Mouse (Mus musculus) layer of hippocampus, postnatal 36 days (tissue): ENCODE measurements around the gene Efna5. TPM values are rescaled to one million over a fixed set of nuclear protein-coding genes. Genes with fewer than 3 reads are reported as not detected.

Experiments used
- DNase-seq, 2 experiments: peaks; one replicate each; pipeline ENCODE4 v3.0.0; 2022
- total RNA-seq, 2 experiments: library from RNA; stranded (reverse); gene quantifications; 2 replicates each; pipeline ENCODE4 v1.2.3; 2021

Efna5 gene
- total RNA-seq, 2 experiments from 2014 or later = 5.2 to 7.2 TPM

DNA sequence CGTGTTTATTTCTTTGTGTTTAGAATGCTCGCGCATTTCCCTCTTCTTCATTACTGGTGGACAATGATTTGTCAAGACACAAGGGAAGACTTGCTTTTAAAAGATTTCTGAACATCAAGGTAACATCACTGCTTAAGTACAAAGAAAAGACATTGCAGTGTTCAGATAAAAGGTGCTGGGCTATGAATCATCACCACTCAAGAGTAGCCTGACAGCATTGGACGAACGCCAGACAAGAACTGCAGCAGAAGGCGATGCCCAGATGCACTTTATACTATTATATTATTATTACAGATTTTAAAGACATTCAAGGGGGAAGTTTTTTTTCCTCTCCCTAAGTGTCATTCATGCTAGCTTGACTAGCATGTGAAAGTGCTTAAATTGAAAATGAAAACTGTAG is 228.7 kb downstream of the Efna5 start:
- no peak for DNase-seq

GRCm38 (mm10) chr17:62651696-62652095 is 229.4 kb downstream of the Efna5 start:
- DNase-seq = no peak

DNA sequence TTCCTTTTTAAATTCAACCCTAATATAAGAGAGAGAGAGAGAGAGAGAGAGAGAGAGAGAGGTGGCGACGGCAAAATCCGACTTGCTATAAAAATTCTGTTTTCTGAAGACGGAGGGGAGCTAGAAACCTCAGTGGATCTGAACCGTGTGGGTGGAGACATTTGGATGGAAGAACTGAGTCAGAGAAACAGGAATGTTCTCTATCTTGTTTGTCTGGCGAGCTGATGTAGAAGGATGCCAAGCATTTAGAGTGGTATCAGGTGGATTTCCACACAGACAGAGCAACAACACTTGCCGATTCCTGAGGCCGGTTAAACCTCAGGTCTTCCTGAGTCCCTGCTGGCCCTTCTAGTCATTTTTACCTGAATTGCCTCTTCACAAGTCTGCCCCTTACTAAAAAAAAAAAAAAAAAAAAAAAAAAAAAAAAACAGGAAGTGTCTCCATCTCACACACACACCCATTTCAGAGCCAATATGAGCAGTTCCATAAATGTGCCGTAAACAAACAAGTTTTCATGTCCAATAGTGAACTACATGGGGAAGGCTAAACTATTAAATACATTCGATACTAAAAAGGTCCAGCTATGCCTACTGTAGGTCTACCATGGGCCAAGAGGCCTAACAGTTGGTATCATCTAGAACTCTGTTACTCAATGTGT is 231.7 kb downstream of the Efna5 start:
- no peak for DNase-seq

- DNase-seq = no peak
Measured at GRCm38 (mm10) chr17:62646836-62647235, 234.3 kb downstream of the Efna5 start.

DNA sequence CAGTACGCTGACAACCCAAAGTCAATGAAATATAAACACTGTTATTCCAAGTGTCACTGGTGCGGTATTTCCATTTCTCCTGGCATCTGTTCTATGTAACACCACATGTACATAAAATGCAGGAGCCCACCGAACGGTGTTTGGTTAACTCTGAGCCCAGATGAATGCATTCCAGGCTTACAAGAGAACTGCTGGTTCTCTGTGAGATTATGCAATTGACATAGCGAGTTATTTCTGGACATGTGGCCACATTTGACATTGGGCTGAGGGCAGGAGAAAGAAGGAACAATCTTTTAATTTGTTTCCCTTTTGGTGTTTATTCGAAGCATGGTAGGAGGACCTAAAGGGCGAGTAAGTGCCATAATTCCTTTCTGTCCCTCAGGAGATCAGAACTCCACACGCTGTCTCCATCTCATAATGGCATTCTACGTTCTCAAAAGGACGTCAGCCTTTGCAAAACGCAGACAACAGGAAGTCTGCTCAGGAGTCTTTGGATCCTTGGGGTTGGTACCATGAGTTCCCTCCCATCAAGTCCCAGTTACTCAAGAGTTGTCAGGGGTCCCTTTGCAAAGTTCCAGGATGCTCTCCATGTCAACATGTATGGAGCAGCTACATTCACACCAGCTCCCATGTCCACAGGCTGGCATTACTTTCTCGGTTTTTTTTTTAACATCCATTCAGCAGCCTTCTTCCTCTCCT is 238.5 kb downstream of the Efna5 start:
- DNase-seq = no peak

GRCm38 (mm10) chr17:62640654-62641053 is 240.5 kb downstream of the Efna5 start:
- no peak for DNase-seq

GRCm38 (mm10) chr17:62636896-62637295 is 244.2 kb downstream of the Efna5 start:
- DNase-seq = no peak

- no peak for DNase-seq
Measured at GRCm38 (mm10) chr17:62634937-62635336, 246.2 kb downstream of the Efna5 start.

- DNase-seq = no peak
Measured at GRCm38 (mm10) chr17:62628474-62628873, 252.6 kb downstream of the Efna5 start.

GRCm38 (mm10) chr17:62627508-62627907 is 253.6 kb downstream of the Efna5 start:
- no peak for DNase-seq

DNA sequence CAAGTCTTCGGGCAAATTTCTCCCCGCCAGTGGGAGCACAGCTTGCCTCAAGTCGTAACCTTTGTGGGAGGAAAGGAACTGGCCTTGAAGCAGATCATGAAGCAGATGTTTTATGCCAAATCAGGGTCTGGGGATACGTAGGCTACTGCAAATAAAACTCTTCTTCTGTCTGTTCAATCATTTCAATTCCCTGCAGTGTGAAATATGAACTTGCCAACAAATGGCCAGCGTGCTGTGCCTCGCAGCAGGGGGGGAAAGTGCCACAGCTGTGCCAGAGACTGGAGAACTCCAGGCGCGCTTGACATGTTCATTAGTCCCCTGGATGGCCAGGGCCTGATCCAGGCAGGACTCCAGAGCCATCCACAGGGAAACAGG is 255.5 kb downstream of the Efna5 start:
- no peak for DNase-seq

- no peak for DNase-seq
Measured at GRCm38 (mm10) chr17:62624804-62625645, 256.1 kb downstream of the Efna5 start.

- no peak for DNase-seq
Measured at GRCm38 (mm10) chr17:62623224-62623623, 257.9 kb downstream of the Efna5 start.

- no peak for DNase-seq
Measured at GRCm38 (mm10) chr17:62622481-62622880, 258.6 kb downstream of the Efna5 start.

GRCm38 (mm10) chr17:62615159-62615558 is 266.0 kb downstream of the Efna5 start:
- no peak for DNase-seq

DNA sequence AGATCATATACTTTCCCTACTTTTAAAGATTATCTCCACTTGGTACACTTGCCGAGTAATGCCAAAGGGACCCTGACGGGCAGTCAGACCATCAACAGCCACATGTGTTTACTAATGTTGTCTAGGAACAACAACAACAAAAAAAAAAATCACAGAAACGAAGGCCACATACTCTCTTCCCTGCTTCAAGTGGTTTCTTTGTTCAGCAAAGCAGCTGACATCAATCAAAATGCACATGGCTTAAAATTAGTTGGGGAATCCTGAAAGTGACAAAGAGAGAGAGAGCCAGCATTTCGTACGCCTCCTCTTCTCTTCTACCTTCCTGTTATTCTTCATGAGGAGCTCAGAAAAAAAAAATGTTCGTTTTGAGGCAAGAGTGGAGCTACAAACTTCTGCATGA is 266.4 kb downstream of the Efna5 start:
- no peak for DNase-seq

DNA sequence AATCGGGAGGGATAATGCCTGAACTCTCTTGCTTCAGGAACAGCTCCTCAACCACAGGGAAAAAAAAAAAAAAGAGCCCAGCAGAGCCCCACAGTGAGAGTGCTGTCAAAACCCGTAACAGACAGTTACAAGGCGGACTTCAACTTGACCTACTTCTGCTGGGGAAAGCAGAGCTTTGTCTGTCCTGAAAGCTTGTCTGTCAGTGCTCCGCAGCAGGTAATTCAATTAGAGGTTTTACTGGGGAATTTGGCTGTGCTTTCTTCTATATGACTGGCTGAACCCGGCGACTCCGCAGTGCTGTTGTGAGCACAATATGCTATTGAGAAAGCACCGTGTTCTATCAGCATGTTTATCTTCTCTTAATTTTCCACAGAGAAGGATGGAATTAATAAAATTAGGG is 266.9 kb downstream of the Efna5 start:
- no peak for DNase-seq

- no peak for DNase-seq
Measured at GRCm38 (mm10) chr17:62613232-62613631, 267.9 kb downstream of the Efna5 start.

DNA sequence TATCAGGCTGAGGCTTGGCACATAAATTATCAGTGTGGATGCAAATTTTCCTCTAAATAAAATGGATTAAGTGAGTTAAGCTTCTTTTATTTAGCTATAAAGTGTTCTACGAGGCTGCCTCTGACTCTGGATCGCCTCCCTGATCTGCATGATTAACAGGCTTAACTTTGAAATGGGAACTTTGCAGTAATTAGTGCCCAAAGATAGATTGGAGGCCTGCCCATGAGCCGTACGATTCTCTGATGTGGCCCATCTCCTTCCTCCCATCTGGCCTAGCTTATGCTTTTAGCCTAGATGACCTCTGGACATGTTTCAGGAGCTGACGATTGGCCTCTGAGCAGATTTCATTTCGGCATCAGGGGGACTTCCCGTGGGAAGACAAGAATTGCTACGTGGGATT is 273.0 kb downstream of the Efna5 start:
- no peak for DNase-seq

DNA sequence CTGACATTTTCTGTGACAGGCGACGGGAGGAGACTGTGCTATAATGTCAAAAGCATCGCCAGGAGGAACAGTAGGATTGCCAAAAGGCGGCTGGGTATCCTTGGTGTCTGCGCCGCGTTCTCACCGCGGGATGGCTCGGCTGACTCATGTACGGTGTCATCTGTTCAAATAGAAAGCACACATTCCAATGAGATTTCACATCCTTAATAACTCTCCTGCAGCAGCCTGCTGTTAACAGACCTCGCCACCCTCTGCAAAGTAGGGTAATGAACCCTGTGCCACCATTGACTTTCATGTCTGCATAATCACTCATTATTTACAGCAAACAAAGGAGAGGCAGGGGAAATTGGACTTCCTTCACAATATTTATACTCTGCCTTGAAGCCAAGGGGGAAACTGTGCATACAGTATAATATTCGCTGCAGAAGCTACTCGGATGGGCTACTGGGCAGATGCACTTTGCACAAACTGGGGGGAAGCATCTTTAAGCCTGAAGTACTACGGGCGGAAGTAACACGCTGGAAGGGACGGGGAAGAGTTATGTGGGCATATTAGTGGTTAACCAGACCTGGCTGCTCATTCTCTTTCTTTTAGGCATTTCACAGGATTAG is 273.7 kb downstream of the Efna5 start:
- peak; percentile 29 to 48 for DNase-seq

GRCm38 (mm10) chr17:62606681-62607080 is 274.4 kb downstream of the Efna5 start:
- DNase-seq = no peak

DNA sequence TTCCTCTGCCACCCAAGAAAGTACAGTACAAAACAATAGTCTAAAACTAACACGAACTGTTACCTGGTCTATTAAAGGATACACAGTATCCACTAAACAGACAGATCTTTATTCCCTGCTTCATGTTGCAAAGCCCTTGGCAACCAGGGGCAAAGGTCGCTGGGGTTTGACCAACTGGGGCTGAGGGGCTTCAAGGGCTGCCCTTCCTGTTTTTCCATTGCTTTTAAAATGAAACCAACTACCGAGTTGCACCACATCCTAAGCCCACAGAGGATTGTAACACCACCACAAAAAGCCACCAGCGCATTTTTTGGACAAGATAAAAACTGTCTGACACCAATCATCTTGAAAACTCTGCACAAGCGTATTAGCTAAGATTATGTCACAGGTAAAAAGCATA is 276.8 kb downstream of the Efna5 start:
- no peak for DNase-seq

DNA sequence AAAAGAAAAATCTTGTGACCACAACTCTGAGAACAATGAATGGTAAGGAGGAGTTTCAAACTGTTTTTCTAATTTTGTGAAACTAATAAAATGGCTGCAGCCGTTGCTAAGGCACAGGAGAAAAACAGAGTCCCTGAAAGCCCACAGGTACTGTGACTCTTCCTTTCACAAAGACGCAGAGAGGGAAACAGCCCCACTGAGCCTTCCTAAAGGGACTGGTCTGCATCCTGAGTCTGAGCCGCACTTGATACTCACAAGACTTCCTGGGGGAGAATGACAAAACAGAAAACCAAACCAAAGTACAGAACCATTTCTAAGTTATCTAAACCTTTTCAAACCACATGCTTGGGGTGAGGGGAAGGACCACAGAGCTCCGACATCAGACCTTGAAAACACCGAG is 277.5 kb downstream of the Efna5 start:
- DNase-seq = no peak
